Mouse (Mus musculus) left cerebral cortex, adult 2 months (tissue): ENCODE results near the gene Icosl. TPM values are rescaled to one million over a fixed set of nuclear protein-coding genes. Genes with fewer than 3 reads are reported as not detected.
A peak's percentile ranks its signal among the peaks of the same experiment; 100 is the strongest.
"Not testable (repeated sequence)": the region's sequence is repeated elsewhere in the genome, so short reads cannot be mapped to it uniquely, and the experiment has no call there.

Experiments used
- DNase-seq, 2 experiments: peaks; one replicate each; pipeline ENCODE4 v3.0.0; 2021 to 2022; ENCODE audit warnings: low spot score in 2 of 2, mixed read lengths in 1 of 2; ENCODE audit errors: extremely low spot score in 1 of 2
- H3K27ac ChIP-seq: fragments of 200-600 bp; 2 replicates; pipeline ENCODE4 v1.8.1; 2022
- H3K4me3 ChIP-seq: fragments of 200-600 bp; 2 replicates; pipeline ENCODE4 v1.8.1; 2022
- CTCF ChIP-seq: fragments of 200-600 bp; IDR thresholded peaks from 2 replicates; pipeline ENCODE4 v1.8.1; 2022; ENCODE audit warnings: antibody characterized with exemption, mild to moderate bottlenecking, moderate library complexity
- intact Hi-C: fragments of 180-260 bp; cut with DNase I; formaldehyde crosslinking; loops from one replicate; pipeline ENCODE4 v1.15.1; 2025
- total RNA-seq, 2 experiments: library from RNA; stranded (reverse); gene quantifications; 2 replicates each; pipeline ENCODE4 v1.2.3; 2021

Gene Icosl
- total RNA-seq, 2 experiments from 2014 or later = 3.5 to 3.6 TPM

- intact Hi-C loops = no loop called here
- H3K4me3 ChIP-seq = no peak overlapping the region
- no peak overlapping the region for H3K27ac ChIP-seq
- TF ChIP-seq CTCF = no peak
- no peak for DNase-seq
These were observed 32.1 kb downstream of the Icosl start for GRCm38 (mm10) chr10:78100989-78101780.

GRCm38 (mm10) chr10:78104555-78105490, 35.7 kb downstream of the Icosl start:
- DNase-seq = no peak
- peak overlapping the region; percentile 65 for H3K27ac ChIP-seq
- intact Hi-C loops = no loop called here
- H3K4me3 ChIP-seq = peak overlapping the region; percentile 26; the same call in 1 of the 2 replicates
- TF ChIP-seq CTCF = no peak

GRCm38 (mm10) chr10:78105548-78105947, 36.4 kb downstream of the Icosl start:
- no peak for TF ChIP-seq CTCF
- peak overlapping the region; percentile 26 for H3K4me3 ChIP-seq
- intact Hi-C loops = no loop called here
- H3K27ac ChIP-seq = peak overlapping the region; percentile 65
- peak; percentile 12 to 19 for DNase-seq

- no peak for DNase-seq
- intact Hi-C loops = no loop called here
- no peak overlapping the region for H3K27ac ChIP-seq
- no peak for TF ChIP-seq CTCF
- no peak overlapping the region for H3K4me3 ChIP-seq
These were observed 45.5 kb downstream of the Icosl start for GRCm38 (mm10) chr10:78114521-78115092.

- TF ChIP-seq CTCF = no peak
- Histone ChIP-seq H3K27ac (no peak overlapping the region), H3K4me3 (no peak overlapping the region)
- no peak for DNase-seq
- intact Hi-C loops = no loop called here
These were observed 46.1 kb downstream of the Icosl start for GRCm38 (mm10) chr10:78115153-78115552.

- DNase-seq = no peak
- Histone ChIP-seq H3K4me3 (no peak overlapping the region), H3K27ac (no peak overlapping the region)
- no peak for TF ChIP-seq CTCF
- intact Hi-C loops = no loop called here
These were observed 50.3 kb downstream of the Icosl start for GRCm38 (mm10) chr10:78119422-78119821.

GRCm38 (mm10) chr10:78124137-78124536, 55.0 kb downstream of the Icosl start:
- DNase-seq, H3K4me3 ChIP-seq, intact Hi-C loops, H3K27ac ChIP-seq: not testable (repeated sequence)

GRCm38 (mm10) chr10:78125061-78125460, 56.0 kb downstream of the Icosl start:
- H3K27ac ChIP-seq, intact Hi-C loops, DNase-seq, H3K4me3 ChIP-seq: not testable (repeated sequence)

- no peak overlapping the region for H3K4me3 ChIP-seq
- intact Hi-C loops = no loop called here
- H3K27ac ChIP-seq = no peak overlapping the region
- no peak for TF ChIP-seq CTCF
- DNase-seq = no peak
These were observed 57.2 kb downstream of the Icosl start for GRCm38 (mm10) chr10:78126311-78126710.

- no peak for DNase-seq
- TF ChIP-seq CTCF = no peak
- H3K4me3 ChIP-seq = no peak overlapping the region
- intact Hi-C loops = no loop called here
- H3K27ac ChIP-seq = no peak overlapping the region
These were observed 58.2 kb downstream of the Icosl start for GRCm38 (mm10) chr10:78127046-78127870.

- TF ChIP-seq CTCF = no peak
- H3K4me3 ChIP-seq = no peak overlapping the region
- no peak overlapping the region for H3K27ac ChIP-seq
- intact Hi-C loops = no loop called here
- DNase-seq = no peak
These were observed 58.8 kb downstream of the Icosl start for GRCm38 (mm10) chr10:78127931-78128330.
